8 mouse cellular contexts compared by ENCODE assay signal in the genomic region with DNA sequence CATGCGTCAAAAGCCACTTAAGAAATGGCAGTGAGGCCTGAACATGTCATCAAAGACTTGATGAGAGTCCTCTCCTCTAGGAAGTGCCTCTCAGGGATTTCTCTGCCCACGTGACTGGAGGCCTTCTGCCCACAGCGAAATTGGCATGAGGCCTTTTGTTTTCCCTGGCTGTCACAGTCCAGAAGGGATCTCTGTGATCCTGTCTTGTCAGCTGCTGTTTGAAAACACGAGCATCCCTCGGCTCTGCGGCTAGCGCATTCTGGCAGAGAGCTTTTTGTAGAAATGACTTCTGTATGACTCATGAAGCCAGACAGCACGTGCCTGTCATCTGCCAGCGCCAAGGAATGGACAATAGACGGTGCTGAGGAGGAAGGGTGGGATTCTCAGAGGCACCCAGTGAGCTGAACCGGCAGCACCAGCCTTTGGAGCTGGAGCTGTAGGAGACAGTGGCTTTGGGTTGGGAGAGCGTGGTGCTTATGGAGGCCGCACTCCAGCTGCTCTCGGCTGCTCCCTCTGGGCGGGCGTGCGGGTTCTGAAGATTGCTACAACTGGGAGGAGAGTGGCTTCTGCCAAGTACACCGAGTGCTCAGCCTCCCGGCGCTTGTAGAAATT. TPM values are rescaled to one million over a fixed set of nuclear protein-coding genes. Genes with fewer than 3 reads are reported as not detected.
DNase-seq lines count a peak whose midpoint lies in the region; ATAC-seq and TF ChIP-seq lines count a peak whose summit lies in the region.

No protein-coding gene starts in this region.

- H3K9me3 ChIP-seq in forebrain, embryonic 13.5 days (replicated peaks) = no peaks in the 10 kb centered on the region
- no peaks in the 10 kb centered on the region for H3K9me3 ChIP-seq in forebrain, embryonic 11.5 days (ENCODE audit: control insufficient read depth, low read length)
- no peaks in the 10 kb centered on the region for H3K9me3 ChIP-seq in kidney, postnatal 0 days (replicated peaks; ENCODE audit: low read length)
- H3K9me3 ChIP-seq in stomach, postnatal 0 days (ENCODE audit: control insufficient read depth, low read length) = no peaks in the 10 kb centered on the region

- H3K27me3 ChIP-seq in forebrain, embryonic 13.5 days = no peaks in the 10 kb centered on the region
- no peaks in the 10 kb centered on the region for H3K27me3 ChIP-seq in forebrain, embryonic 11.5 days (ENCODE audit: control insufficient read depth, insufficient read depth, low read length)
- H3K27me3 ChIP-seq in kidney, postnatal 0 days (ENCODE audit: insufficient read depth, low read length) = no peaks in the 10 kb centered on the region
- no peaks in the 10 kb centered on the region for H3K27me3 ChIP-seq in stomach, postnatal 0 days (ENCODE audit: control insufficient read depth, insufficient read depth, low read length)

- WGBS in forebrain, embryonic 13.5 days = 77% methylated on average over 20 of the region's 20 CpGs
- 90% methylated on average over 20 of the region's 20 CpGs for WGBS in forebrain, embryonic 11.5 days
- 79% methylated on average over 20 of the region's 20 CpGs for WGBS in kidney, postnatal 0 days
- 46% methylated on average over 20 of the region's 20 CpGs for WGBS in lung, adult 2 months
- WGBS in stomach, postnatal 0 days = 65% methylated on average over 20 of the region's 20 CpGs

- peaks cover 76% of the 10 kb centered on the region for H3K36me3 ChIP-seq in forebrain, embryonic 13.5 days (ENCODE audit: poor library complexity, severe bottlenecking)
- peaks cover 3% of the 10 kb centered on the region; the same call in 1 of the 2 replicates for H3K36me3 ChIP-seq in forebrain, embryonic 11.5 days (ENCODE audit: control insufficient read depth, insufficient read depth, low read length)
- H3K36me3 ChIP-seq in kidney, postnatal 0 days (ENCODE audit: insufficient read depth, low read length) = peaks cover 51% of the 10 kb centered on the region
- peaks cover 21% of the 10 kb centered on the region for H3K36me3 ChIP-seq in stomach, postnatal 0 days (ENCODE audit: control insufficient read depth, insufficient read depth, low read length)

- H3K4me1 ChIP-seq in forebrain, embryonic 13.5 days = peaks cover 6% of the 10 kb centered on the region; the same call in 1 of the 2 replicates
- H3K4me1 ChIP-seq in forebrain, embryonic 11.5 days (replicated peaks; ENCODE audit: control insufficient read depth, insufficient read depth, low read length) = no peaks in the 10 kb centered on the region
- no peaks in the 10 kb centered on the region for H3K4me1 ChIP-seq in kidney, postnatal 0 days (replicated peaks; ENCODE audit: insufficient read depth, low read length)
- H3K4me1 ChIP-seq in lung, adult 2 months (ENCODE audit: control insufficient read depth, insufficient read depth, low read length) = no peaks in the 10 kb centered on the region
- no peaks in the 10 kb centered on the region for H3K4me1 ChIP-seq in stomach, postnatal 0 days (replicated peaks; ENCODE audit: control insufficient read depth, insufficient read depth)

- DNase-seq in forebrain, embryonic 11.5 days (ENCODE audit: low spot score) = no peak
- peak; percentile 19 to 39 for DNase-seq in gastrocnemius, adult 8-10 months (ENCODE audit: low spot score in 2 of 2)
- no peak for DNase-seq in kidney, postnatal 0 days (ENCODE audit: low spot score)
- peak; percentile 66 for DNase-seq in lung, adult 2 months
- DNase-seq in stomach, postnatal 0 days (ENCODE audit: low spot score) = no peak
- no peak for DNase-seq in thymus, postnatal 10 days (ENCODE audit: low spot score in 2 of 2)

- no peak for TF ChIP-seq EP300 in stomach, postnatal 0 days (optimal IDR thresholded peaks at IDR 0.05)

- H3K9ac ChIP-seq in forebrain, embryonic 13.5 days = no peak overlapping the region
- no peak overlapping the region for H3K9ac ChIP-seq in forebrain, embryonic 11.5 days (ENCODE audit: low read length)
- no peak overlapping the region for H3K9ac ChIP-seq in kidney, postnatal 0 days (ENCODE audit: low read depth, low read length)
- no peak overlapping the region for H3K9ac ChIP-seq in stomach, postnatal 0 days (ENCODE audit: low read length)

- no peak for TF ChIP-seq POLR2A in lung, adult 2 months (IDR thresholded peaks at IDR 0.05; ENCODE audit: borderline replicate concordance, extremely low read depth, low read depth, low read length)

- H3K27ac ChIP-seq in forebrain, embryonic 13.5 days = no peak overlapping the region; the same call in 1 of the 2 replicates
- H3K27ac ChIP-seq in forebrain, embryonic 11.5 days (ENCODE audit: low read depth, low read length) = no peak overlapping the region
- H3K27ac ChIP-seq in kidney, postnatal 0 days = 0 out of 2 replicates have a peak overlapping the region, but pooled peaks have one; percentile 8
- H3K27ac ChIP-seq in stomach, postnatal 0 days (replicated peaks) = 0 out of 2 replicates have a peak overlapping the region, but pooled peaks have one; percentile 18

- no peak overlapping the region for H3K4me2 ChIP-seq in forebrain, embryonic 13.5 days
- no peak overlapping the region for H3K4me2 ChIP-seq in forebrain, embryonic 11.5 days (ENCODE audit: low read depth, low read length, severe bottlenecking)
- no peak overlapping the region for H3K4me2 ChIP-seq in kidney, postnatal 0 days (ENCODE audit: low read length)
- no peak overlapping the region for H3K4me2 ChIP-seq in stomach, postnatal 0 days (replicated peaks; ENCODE audit: low read depth)

- ATAC-seq in forebrain, embryonic 13.5 days = peak; percentile 73
- ATAC-seq in forebrain, embryonic 11.5 days (replicated peaks; ENCODE audit: low FRiP score) = no peak
- peak; percentile 58 for ATAC-seq in cerebellum, adult (ENCODE audit: insufficient number of reproducible peaks, low FRiP score, low TSS enrichment)
- ATAC-seq in kidney, postnatal 0 days (replicated peaks; ENCODE audit: low FRiP score, low read depth) = no peak
- peak; percentile 38; the same call in 1 of the 2 replicates for ATAC-seq in stomach, postnatal 0 days (ENCODE audit: low FRiP score, low TSS enrichment)

- TF ChIP-seq CTCF in kidney, postnatal 0 days (IDR thresholded peaks at IDR 0.05; ENCODE audit: low read depth) = no peak
- no peak for TF ChIP-seq CTCF in lung, adult 2 months (IDR thresholded peaks at IDR 0.05; ENCODE audit: insufficient read depth, low read length)
- no peak; the same call in 1 of the 2 replicates for TF ChIP-seq CTCF in stomach, postnatal 0 days (IDR thresholded peaks at IDR 0.05; ENCODE audit: low read depth)

- H3K4me3 ChIP-seq in forebrain, embryonic 13.5 days = no peak overlapping the region
- H3K4me3 ChIP-seq in forebrain, embryonic 11.5 days (ENCODE audit: low read depth, low read length) = no peak overlapping the region
- no peak overlapping the region for H3K4me3 ChIP-seq in kidney, postnatal 0 days (replicated peaks; ENCODE audit: low read depth, low read length)
- no peak overlapping the region for H3K4me3 ChIP-seq in lung, adult 2 months (replicated peaks; ENCODE audit: extremely low read depth, low read depth, low read length)
- no peak overlapping the region for H3K4me3 ChIP-seq in stomach, postnatal 0 days (ENCODE audit: low read depth, low read length)

RNA-seq across cellular contexts. Expression of a gene that starts 10.4 kb away (rescaled TPM):
- polyA plus RNA-seq in forebrain, embryonic 13.5 days (2015; fragmentation: Nextera tagmentation; extraction: Ambion mirVana) = 24.2 and 25.0 TPM in 2 replicates
- 29.9 and 34.1 TPM in 2 replicates for polyA plus RNA-seq in forebrain, embryonic 11.5 days (2014; fragmentation: Nextera tagmentation; extraction: Ambion mirVana)
- 10 to 100 TPM; 20.0 to 24.0 (median 21.7) TPM for total RNA-seq in gastrocnemius, adult 8-10 months (2022)
- polyA plus RNA-seq in kidney, postnatal 0 days (2015; fragmentation: Nextera tagmentation; extraction: Ambion mirVana) = 13.5 and 13.8 TPM in 2 replicates
- polyA plus RNA-seq in lung, adult 2 months (2012; rRNA removed) = 25.3 and 29.5 TPM in 2 replicates
- polyA plus RNA-seq in stomach, postnatal 0 days (2015; fragmentation: Nextera tagmentation; extraction: Ambion mirVana) = 7.3 and 7.5 TPM in 2 replicates

RNA-seq across cellular contexts. Expression of a gene that starts 56.7 kb away (rescaled TPM):
- polyA plus RNA-seq in forebrain, embryonic 13.5 days (2015; fragmentation: Nextera tagmentation; extraction: Ambion mirVana) = 1.6 and 1.8 TPM in 2 replicates
- polyA plus RNA-seq in forebrain, embryonic 11.5 days (2014; fragmentation: Nextera tagmentation; extraction: Ambion mirVana) = 0.15 TPM in 2 replicates
- total RNA-seq in gastrocnemius, adult 8-10 months (2022) = under 1 TPM; 0.20 to 0.36 (median 0.26) TPM
- polyA plus RNA-seq in kidney, postnatal 0 days (2015; fragmentation: Nextera tagmentation; extraction: Ambion mirVana) = not detected in 2 replicates
- 1.1 and 1.4 TPM in 2 replicates for polyA plus RNA-seq in lung, adult 2 months (2012; rRNA removed)
- 0.08 and 0.11 TPM in 2 replicates for polyA plus RNA-seq in stomach, postnatal 0 days (2015; fragmentation: Nextera tagmentation; extraction: Ambion mirVana)

Comparison
In these comparisons a context has a peak if more than half of its experiments do, and no peak if none do; other contexts are left out.
1. ATAC-seq: peak in forebrain, embryonic 13.5 days (single experiment), cerebellum, adult (single experiment) and stomach, postnatal 0 days (single experiment); none in forebrain, embryonic 11.5 days (single experiment) and kidney, postnatal 0 days (single experiment).
2. H3K27ac ChIP-seq: peak in kidney, postnatal 0 days (single experiment) and stomach, postnatal 0 days (single experiment); none in forebrain, embryonic 13.5 days (single experiment) and forebrain, embryonic 11.5 days (single experiment).
3. DNase-seq: peak in gastrocnemius, adult 8-10 months (2 of 2) and lung, adult 2 months (single experiment); none in forebrain, embryonic 11.5 days (single experiment), kidney, postnatal 0 days (single experiment), stomach, postnatal 0 days (single experiment) and thymus, postnatal 10 days (0 of 2).